Mouse (Mus musculus) cerebellum, adult (tissue): Measurements from ENCODE around the gene Hspa4.

ENCODE experiments used
- ATAC-seq: cut with Nextera tagmentation; 2 replicates; pipeline ENCODE4 v1.9.2; 2017; ENCODE audit warnings: mild to moderate bottlenecking, moderate library complexity, mixed read lengths; ENCODE audit not compliant: insufficient number of reproducible peaks, low FRiP score, low TSS enrichment

Hspa4 gene

DNA sequence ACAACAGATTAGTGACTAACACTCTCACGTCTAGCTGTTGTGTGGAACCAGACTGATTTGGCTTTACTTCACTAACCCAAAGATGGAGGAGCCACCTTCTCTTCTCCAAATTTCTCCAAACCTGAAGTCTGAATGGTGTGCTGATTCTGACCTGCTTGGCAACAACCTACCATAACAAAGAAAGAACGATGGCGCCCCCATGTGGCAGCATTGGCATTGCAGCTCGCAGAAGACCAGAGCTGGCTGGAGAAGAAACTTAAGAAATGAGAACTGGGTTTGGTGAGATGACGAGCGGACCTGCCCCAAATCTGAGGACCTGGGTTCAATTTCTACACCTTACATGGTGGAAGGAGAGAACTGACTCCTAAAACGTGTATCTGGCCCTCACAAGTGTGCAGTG, 45.3 kb downstream of the Hspa4 start:
- no peak for ATAC-seq

DNA sequence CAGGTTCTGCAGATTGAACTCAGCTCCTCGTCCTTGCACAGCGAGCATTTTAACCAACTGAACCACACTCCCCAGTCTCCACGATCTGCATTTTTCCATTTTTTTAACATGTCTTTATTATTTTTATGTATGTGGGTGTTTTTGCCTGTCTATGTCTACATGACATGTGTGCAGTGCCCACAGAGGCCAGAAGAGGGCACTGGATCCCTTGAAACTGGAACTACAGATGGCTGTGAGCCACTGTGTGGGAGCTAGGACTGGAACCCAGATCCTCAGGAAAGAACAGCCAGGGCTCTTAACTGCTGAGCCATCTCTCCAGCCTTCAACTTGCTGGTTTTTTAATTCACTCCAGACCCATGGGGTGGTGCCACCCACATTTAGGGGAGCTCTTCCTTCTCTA, 45.8 kb downstream of the Hspa4 start:
- no peak for ATAC-seq

- ATAC-seq, result no peak
Observed at GRCm38 (mm10) chr11:53252186-53253119, 47.8 kb downstream of the Hspa4 start.

DNA sequence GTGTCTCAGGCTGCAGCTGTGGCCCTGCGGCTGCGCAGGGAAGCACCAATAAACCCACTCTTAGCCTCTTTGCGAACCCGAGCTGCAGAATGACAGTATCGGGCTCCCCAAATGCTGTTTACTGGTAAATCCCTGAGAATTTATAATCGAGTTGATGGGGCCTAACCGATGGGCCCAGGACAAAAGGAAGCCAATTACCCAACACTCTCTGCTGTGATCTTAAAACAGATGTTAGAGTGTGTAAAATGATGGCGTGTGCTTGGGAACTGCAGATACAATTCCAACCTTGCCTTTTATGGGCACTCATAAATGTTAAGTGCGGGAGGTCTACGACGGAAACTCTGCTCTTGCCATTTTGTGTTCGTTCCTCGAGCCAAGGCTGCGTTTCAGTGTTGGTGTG, 49.5 kb downstream of the Hspa4 start:
- no peak for ATAC-seq

DNA sequence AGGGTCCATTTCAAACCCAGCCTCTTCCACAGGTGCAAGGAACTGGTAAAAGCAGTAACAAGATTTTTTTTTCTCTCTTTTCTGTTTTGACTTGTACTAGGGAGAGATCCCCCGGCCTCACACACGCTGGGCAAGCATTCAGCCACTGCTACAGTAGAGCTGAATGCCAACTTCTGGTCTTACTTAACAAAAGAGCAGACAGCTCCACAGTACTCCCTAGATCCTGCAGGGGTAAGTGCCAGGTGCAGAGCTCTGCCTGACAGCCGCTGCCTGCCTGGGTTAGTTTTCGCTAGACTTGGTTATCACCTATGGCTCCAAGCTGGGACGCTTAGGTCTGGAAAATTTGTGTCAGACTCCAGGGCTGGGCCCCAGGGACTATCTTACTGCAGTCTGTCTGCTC, 50.6 kb downstream of the Hspa4 start:
- no peak for ATAC-seq

- no peak for ATAC-seq
Observed at GRCm38 (mm10) chr11:53245561-53245960, 54.7 kb downstream of the Hspa4 start.

DNA sequence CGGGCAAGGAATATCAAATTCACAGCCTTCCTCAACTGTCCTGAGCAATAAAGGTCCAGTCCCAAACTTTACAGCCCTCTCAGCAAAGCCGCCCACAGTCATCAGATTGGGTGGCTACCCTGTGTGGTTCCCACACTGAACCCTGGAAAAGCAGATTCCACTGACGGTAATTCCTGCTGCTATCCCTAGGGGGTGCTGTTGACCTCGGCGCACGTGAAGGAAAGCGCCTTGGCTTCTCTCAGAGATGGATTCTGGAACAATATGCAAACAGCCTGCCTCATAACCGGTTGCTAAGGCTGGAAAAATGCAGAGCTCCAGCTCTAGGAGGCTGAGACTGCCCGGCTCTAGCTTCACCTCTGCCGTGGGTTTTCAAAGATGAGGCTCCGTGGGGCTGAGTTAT, 57.1 kb downstream of the Hspa4 start:
- no peak for ATAC-seq

GRCm38 (mm10) chr11:53233590-53233989, 66.7 kb downstream of the Hspa4 start:
- ATAC-seq, result no peak

DNA sequence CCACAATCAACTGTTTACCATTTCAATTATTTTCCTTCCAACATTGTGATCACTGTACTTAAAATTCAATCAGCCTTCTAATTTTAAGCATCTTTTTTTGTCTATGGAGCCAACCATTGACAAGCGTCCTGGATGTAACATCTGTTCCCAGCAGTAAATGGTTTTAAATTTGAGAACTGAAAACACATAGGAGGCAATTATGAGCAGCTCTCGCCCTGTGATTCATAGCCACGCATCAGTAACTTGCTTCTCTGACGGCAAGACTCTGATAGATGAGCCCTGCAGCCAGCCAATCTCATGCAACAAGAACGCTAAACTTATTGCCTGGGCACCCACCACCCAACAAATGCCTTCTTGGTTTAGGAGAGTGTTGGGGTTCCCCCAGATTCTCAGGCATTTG, 68.4 kb downstream of the Hspa4 start:
- ATAC-seq, result no peak

DNA sequence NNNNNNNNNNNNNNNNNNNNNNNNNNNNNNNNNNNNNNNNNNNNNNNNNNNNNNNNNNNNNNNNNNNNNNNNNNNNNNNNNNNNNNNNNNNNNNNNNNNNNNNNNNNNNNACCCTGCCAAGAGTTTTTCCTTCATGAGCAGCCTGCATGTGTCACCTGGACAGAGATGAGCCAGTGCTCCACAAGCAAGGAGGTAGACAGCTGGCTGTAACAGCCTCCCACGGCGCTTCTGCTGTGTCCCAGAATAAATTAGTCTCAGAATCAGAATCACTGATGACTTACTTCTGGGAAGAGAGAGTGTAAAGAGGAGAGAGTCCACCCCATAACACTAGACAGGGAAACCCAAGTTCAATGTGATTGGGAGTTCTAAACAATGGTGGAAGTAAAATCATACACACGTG, 71.2 kb downstream of the Hspa4 start:
- ATAC-seq, result no peak

- no peak for ATAC-seq
Observed at GRCm38 (mm10) chr11:53210876-53211275, 89.4 kb downstream of the Hspa4 start.
